Mouse (Mus musculus): Measurements from ENCODE around the gene Clca2.
A peak's percentile ranks its signal among the peaks of the same experiment; 100 is the strongest.

The Clca2 gene

GRCm38 (mm10) chr3:145099291-145099690 is at the start of gene Clca2:
Gene Clca2, minus strand, starts transcription at chr3:145099443.
- DNase-seq (ENCODE audit: extremely low spot score, low spot score): no peak

DNA sequence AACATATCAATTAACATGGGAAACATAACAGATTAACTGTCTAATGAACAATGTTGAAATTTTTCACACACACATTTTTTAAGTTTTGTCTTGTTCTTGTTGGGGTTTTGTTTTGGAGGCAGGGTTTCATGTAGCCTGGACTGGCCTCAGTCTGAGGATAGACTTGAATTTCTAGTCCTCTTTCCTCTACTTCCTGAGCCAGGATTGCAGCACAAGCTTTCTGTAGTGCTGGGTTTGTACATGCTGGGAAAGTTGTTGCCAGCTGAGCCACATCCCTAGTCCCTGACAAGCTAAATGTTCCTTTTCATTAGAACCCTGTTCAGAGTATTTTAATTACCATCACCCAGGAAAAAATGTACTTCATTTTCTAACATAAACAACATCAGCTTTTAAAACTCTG is 48.7 kb upstream of the Clca2 start:
- no peak for DNase-seq (ENCODE audit: extremely low spot score, low spot score)

DNA sequence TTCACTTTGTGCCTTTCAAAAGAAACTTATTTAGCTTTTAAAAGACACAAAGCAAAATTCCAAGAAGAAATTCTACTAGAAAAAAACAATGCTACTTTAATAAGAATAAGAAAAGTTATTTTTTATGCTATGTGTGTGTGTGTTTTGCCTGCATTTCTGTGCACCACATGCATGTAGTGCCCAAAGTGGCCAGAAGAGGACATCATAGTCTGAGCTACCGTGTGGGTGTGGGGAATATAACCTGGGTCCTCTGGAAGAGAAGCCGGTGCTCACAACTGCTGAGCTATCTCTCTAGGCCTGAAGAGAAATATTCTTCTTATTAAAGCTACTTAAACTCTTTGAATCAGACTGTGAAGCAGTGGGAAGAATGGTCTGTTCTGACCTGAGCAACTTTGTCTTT is 48.2 kb upstream of the Clca2 start:
- DNase-seq (ENCODE audit: extremely low spot score, low spot score): no peak

GRCm38 (mm10) chr3:145146871-145147270 is 47.6 kb upstream of the Clca2 start:
- DNase-seq (ENCODE audit: extremely low spot score, low spot score): no peak

DNA sequence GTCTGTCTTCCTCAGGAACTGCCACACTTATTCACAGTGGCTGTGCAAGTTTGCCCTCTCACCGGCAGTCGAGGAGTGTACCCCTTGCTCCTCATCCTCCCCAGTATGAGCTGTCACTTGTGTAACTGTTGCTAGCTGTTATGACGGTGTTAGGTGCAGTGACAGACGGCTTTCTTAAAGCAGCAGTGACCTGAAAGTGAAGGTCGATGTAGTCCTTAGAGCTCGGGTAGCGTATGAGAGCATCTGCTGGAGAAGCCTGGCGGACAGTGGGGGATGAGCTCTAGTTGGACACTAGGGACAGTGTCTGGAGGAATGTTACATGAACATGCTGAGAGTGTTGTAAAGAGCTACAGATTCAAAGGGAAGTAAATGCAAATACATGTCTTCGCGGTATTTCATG is 44.6 kb upstream of the Clca2 start:
- no peak for DNase-seq (ENCODE audit: extremely low spot score, low spot score)

GRCm38 (mm10) chr3:145142925-145143324 is 43.7 kb upstream of the Clca2 start:
- no peak for DNase-seq (ENCODE audit: extremely low spot score, low spot score)

DNA sequence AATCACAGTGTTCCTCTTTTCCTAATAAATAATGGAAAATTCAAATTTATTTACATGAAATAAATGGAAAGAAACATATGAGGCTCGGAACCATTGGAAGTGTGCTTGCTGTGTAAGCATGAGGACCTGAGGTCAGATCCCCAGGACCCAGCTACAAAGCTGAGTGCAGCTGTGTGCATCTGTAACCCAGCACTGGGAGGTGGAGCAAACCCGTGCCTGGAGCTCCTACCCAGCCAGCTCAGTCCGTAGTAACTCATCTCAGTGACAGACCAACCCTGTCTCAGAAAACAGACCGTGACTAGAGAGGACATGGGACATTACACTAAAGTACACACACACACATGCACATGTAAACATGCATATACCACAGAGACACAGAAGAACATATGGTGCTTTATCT is 41.0 kb upstream of the Clca2 start:
- DNase-seq (ENCODE audit: extremely low spot score, low spot score): no peak

- DNase-seq (ENCODE audit: extremely low spot score, low spot score): no peak
These were observed 32.1 kb upstream of the Clca2 start for GRCm38 (mm10) chr3:145131210-145131868.

- no peak for DNase-seq (ENCODE audit: extremely low spot score, low spot score)
These were observed 30.1 kb upstream of the Clca2 start for GRCm38 (mm10) chr3:145129356-145129755.

GRCm38 (mm10) chr3:145126618-145127017 is 27.4 kb upstream of the Clca2 start:
- DNase-seq (ENCODE audit: extremely low spot score, low spot score): no peak

DNA sequence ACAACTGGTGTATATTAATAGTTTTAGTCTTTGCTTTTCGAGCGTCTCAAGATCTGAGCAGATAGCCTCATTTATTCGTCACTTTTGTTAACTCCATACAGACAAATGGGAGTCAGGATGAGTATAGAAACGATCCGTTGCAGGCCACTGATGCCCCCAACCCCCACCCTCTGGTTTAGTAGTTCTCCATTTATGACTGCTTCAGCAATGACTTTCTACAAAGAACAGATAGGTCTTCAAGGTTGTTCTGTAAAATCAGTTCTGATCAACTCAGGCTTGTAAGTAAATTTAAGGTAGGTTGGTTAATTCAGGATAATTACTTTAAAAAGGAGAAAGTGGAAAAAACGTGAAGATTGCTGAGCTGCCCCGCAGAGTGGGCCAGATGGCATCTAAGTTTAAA is 20.2 kb upstream of the Clca2 start:
- no peak for DNase-seq (ENCODE audit: extremely low spot score, low spot score)

GRCm38 (mm10) chr3:145119002-145119358 is 19.7 kb upstream of the Clca2 start:
- DNase-seq (ENCODE audit: extremely low spot score, low spot score): no peak

DNA sequence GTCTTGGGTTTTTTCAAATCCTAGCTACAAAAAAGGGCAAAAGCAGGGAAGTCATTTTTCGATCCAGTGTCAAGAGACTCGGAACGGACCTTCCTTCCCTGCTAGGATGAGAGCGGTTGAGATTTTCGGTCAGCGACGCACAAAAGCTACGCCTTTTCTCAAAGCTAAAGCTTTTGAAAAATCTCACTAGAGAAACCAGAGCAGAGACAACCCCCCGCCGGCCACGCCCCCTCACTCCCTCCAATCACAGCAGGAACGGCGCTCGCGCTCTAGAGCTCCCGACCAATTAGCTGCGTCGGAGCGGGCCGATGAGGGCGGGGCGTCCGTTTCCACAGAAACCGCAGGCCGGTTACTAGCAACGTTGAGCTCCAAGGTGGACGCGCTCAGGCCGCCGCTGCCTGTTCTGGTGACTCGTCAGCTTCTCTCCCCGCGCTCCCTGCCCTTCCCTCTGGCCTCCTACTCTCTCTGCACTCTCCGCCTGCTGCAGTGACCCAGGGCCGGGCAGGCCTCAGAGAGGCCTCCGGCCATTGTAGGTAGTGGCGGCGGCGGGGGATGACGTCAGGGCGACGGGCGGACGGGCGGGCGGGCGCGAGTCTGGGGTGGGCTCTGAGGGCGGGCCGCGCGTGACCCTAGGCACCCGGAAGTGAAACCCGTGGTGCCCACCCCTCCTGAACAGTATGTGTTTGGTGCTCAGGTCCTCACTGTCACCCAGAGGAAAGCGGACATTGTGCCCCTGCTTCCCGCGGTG is 19.2 kb upstream of the Clca2 start, which contains the start of gene Odf2l:
Gene Odf2l, plus strand, starts transcription at position 335 of the 748 bp plus-strand sequence.
- peak; percentile 98 for DNase-seq (ENCODE audit: extremely low spot score, low spot score)

- DNase-seq (ENCODE audit: extremely low spot score, low spot score): no peak
These were observed 18.4 kb upstream of the Clca2 start for GRCm38 (mm10) chr3:145117637-145118036.

DNA sequence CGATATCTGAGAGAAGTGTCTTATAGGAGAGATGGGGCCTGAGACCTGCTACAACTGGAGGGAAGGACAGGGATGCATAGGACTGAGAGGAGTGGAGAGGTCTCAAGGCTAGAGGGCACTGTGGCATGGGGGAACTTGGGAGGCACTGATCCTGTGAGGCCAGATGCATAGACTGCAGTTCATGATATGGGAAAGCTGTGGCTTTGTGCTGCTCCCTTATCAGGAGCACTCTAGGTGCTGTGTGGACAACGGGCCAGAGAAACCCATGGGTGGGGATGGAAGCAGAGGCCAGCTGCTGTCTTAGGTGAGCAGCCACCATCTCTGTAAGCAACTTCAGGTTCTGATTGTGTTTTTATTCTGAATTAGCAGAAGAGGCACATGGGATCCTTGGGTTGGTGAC is 15.9 kb upstream of the Clca2 start:
- no peak for DNase-seq (ENCODE audit: extremely low spot score, low spot score)

DNA sequence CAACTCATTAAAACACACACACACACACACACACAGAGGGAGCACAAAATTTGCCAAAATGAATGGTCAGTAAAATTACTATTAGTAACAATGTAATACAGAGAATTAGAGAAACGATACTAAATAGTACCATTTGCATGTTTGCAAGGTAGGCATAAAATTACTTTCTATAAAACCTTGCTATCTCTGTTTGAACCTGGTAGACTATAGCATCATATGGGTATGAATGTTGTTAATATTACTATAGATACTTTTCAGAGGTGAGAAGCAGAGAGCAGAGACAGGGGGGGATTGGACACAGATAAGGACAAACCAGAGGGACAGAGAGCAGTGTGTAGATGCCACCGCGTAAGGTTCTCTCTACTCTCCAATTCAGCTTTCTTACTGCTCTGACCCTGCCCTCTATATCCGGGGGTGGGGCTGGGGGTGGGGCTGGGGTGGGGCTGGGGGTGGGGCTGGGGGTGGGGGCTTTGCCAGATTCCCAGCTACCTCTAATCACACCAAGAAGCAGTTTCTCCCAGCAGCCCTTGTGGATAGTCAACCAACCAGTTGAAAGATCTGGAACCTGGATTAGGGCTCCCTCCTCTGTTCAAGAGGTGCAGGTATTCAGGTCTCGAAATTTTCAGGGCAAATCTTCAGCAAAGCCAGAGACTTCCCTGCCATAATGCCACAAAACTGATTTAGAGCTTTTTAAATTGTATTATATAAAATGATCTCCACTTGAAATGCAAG is 6.7 kb upstream of the Clca2 start:
- DNase-seq (ENCODE audit: extremely low spot score, low spot score): no peak

DNA sequence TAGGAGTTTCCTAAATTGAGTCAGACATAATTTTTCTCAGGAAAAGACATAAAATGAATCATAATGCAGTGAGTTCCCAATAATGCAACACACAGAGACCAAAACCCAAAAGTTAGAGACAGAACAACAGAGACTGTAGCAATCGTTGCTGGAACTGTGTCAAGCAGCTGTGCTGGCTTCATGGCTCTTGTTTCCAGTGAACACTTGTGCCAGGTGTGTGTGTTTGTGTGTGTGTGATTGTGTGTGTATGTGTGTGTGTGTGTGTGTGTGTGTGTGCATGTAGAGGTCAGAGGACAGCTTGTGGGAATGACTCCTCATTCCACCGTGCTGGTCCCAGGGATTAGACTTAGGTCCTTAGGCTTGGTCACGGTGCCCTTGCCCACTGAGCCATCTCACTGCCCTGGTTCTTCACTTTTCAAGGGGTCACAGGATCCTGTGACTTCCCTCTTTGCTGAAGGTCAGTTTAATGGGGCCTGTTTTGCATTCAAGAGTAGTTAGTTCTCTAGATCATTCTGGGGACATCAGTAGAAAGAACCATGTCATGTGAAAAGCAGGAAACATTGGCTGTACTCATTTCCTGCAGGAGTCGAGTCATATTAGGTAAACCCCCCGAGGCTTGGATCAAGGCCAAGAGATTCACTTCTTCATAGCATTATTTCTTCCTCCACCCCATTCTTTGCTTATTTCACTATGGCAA is 6.0 kb upstream of the Clca2 start:
- no peak for DNase-seq (ENCODE audit: extremely low spot score, low spot score)

GRCm38 (mm10) chr3:145103770-145104169 is 4.5 kb upstream of the Clca2 start:
- DNase-seq (ENCODE audit: extremely low spot score, low spot score): no peak

GRCm38 (mm10) chr3:145103321-145103720 is 4.1 kb upstream of the Clca2 start:
- no peak for DNase-seq (ENCODE audit: extremely low spot score, low spot score)

DNA sequence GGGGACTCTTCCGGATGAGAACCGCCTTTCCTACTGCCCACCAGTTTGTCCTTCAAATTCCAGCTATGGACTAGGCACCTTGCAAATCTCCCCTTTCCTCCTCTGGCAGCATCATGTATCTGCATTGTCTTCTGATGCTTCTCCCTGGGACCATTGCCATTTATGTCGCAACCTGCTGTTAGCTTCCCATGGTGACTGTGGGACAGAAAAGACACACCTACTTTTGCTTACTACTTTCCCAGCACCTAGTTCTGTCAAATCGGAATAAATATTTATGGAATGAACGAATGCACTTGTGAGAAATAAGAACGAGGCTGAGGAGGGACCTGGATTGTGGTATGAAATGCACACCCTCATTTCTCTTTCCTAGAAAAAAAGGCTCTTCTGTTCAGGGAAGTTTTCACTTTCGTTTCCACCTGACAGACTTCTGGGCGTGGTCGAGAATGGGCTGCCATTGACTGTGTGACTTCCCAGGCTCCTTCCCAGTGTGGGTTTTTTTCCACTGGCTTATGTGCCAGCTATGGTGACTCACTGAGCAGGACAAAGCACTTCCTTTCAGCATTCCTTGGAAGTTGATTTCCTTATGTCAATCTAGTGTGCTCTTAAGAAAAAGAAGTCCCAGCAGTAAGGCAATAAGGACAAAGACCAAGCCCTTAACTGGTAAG is 2.8 kb upstream of the Clca2 start:
- DNase-seq (ENCODE audit: extremely low spot score, low spot score): no peak

GRCm38 (mm10) chr3:145087857-145088598 is 11.2 kb downstream of the Clca2 start:
- DNase-seq (ENCODE audit: extremely low spot score, low spot score): no peak
